Mouse (Mus musculus) thymus, postnatal 10 days (tissue): ENCODE measurements around the gene Hoxc11.

Experiments
- DNase-seq, 2 experiments: peaks; one replicate each; pipeline ENCODE4 v3.0.0; 2021; ENCODE audit warnings: low spot score in 2 of 2

Hoxc11 gene

DNA sequence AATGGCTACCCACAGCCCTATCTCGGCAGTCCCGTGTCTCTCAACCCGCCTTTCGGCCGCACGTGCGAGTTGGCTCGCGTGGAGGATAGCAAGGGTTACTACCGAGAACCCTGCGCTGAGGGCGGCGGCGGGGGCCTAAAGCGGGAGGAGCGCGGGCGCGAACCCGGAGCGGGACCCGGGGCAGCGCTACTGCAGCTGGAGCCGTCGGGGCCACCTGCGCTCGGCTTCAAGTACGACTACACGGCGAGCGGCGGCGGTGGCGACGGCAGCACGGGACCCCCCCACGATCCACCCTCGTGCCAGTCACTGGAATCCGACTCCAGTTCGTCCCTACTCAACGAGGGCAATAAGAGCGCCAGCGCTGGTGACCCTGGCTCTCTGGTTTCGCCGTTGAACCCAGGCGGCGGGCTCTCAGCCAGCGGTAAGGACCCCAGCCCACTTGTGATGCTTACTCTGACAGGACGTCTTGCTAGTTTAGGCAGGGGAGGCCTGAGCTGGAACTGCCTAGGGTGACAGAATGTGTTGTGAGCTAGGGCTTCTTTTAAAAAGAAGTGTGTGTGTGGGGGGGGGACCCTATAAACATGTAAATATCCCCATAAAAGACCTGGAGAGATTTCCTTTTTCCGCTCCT is 17.1 kb upstream of the Hoxc11 start:
- no peak for DNase-seq

DNA sequence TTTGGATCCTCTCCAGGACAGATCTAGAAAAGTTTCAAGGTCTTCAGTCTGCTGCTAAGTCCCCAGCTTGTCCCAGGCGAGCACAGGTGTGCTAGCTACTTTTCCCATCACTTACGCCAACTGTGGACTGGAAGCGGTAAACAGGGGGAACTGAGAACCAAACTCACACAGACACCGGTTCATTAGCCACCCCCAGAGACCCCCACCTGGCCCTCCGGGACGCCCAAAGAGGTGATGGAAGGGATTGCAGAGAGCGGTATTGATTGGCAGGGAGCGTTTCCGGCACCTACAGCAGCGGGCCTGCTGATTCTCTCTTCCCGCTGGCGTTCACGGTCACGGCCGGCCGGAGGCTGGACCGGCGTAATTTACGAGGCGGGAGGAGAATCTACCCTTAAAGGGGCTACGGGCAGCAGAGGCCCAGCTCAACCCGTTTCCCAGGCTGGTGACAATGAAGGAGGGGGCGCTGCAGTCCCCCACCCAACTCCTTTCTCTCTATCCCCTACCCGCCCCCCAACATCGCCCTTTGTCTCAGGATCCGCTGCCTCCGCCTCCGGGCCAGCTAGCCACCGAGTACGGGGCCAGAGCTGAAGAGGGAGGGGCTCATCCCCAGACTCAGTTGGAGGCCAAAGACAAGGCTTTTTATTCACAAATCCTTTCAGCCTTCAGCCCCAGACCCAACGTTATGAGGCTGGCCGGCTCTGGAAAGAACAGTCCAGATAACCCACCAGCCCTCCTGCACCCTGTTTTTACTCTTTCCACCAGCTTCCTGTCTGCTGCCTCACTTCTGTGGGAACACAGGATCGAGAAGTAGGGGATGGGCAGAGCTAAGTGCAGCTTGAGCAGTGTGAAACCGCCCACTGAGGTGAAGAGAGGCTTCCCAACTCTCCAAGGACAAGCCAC is 14.7 kb upstream of the Hoxc11 start:
- no peak for DNase-seq

DNA sequence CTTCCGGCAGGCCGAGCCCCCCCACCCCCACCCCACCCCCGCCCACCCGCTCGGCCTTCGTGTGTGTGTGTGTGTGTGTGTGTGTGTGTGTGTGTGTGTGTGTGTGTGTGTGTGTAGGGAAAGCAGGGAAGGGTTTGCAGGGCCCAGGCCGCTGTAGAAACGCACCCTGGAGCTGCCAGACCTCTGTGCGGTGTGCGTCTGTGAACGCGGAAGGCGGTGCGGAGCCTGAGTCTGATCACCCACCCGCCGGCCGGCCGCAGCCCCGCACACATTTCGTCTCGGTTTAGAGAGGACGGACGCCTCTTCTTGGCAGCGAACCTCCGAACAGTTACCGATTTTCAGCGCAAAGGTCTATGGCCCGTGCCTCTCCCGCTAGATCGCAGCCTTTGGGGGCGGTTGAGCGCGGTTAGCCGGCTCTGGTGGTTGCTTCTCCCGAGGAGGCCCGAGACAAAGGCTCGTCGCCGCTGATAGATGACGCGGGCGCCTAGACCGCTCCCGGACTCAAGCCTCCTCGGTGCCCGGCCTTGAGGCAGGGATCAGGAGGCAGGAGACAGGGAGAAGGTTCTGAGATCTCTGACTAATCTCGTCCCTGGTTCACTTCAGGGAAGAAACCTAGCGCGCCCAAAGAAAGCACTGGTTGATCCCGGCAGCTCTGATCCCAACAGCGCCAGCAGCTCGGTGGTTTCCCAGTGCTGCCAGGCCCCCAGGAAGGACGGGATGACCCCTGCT is 11.3 kb upstream of the Hoxc11 start:
- DNase-seq: no peak

DNA sequence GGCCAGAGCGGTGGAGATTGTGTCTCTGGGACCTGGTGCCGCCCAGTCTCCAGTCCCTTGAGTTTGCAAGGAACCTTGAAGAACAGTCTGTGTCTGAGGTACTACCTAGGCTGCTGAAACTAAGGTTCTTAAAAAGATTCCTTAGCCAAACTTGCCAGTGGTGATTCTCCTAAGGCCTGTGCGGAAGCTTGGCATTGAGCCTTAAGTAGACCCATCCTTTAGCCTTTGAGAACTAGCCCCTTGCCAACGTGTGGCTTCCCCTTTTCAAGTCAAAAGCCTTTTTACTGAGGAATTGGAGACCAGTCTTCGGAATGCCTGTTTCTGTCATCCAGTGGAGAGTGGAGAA is 10.8 kb upstream of the Hoxc11 start:
- no peak for DNase-seq

DNA sequence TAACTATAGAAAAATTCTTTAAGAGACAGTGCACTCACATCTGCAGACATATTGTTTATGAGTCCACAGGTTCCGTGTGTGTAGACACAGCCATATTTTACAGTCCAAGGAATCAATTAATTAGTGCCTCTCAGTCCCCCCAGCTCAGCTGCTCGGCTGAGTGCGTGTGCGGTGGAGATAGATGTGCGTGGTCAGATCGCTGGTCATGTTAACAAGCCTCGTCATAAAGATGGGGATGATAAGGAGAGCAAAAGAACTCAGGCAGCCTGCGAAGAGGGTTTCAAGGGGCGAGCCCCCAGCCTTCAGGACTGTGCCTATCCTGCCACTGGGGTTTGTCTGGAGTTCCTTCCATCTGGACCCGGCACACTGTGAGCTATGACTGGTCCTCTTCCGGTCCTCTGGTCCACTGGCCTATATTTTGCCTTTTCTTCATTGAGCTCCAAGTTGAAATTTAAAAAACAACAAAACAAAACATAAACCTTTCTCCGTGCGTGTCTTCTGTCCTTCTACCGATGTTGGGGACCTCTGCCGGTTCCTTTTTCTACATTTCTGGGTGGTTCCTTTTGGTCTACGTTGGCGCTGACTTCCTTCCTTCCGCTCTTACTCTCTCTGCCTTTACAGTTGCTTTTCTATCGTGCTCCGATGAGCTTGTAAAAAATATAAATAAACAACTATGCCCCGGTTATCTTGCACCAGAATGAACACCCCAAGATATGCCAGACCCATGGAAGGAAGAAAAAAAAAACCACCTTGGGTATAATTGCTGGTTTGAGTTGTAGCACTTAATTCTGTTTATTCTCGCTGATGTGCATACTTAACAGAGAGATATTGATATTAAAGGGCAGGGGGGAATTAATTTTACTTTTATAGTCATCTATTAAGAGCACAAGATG is 8.8 kb upstream of the Hoxc11 start:
- DNase-seq: no peak

DNA sequence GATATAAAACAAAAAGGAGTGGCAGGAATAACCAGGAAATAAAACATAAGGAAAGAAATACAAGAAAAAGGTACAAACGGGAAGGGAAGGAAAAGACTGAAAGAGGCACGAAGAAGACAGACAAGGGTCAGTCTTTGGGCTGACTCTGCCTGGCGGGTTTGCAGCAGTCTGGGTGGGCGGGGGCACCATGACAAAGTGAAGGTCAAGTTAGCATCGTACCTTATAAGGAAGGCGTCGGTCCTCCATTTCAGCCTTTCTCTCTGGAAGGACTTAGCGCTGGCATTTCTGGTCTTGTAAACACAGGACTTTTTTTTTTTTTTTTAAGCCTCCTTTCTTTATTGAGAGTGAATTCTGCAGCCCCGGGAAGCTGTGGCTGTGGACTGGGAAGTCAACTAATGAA is 7.0 kb upstream of the Hoxc11 start:
- DNase-seq: no peak

DNA sequence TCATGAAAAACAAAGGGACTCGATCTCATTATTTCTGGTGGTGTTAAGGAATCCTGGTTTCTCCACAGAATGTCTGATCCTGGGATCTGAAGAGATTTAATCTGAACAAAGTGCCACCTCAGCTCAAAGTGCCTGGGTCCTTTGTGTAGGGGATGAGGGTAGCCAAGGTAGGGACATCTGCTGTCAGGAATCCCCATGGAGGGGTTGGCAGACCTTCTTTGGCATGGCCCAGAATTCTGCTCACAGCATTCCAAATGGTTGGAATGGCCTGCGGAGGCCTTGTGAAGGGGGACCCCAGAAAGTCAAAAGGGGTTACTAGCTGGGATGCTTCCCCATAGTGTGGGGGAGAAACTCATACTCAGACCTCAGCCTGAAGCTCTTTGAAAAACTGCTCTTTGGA is 5.4 kb upstream of the Hoxc11 start:
- no peak for DNase-seq

DNA sequence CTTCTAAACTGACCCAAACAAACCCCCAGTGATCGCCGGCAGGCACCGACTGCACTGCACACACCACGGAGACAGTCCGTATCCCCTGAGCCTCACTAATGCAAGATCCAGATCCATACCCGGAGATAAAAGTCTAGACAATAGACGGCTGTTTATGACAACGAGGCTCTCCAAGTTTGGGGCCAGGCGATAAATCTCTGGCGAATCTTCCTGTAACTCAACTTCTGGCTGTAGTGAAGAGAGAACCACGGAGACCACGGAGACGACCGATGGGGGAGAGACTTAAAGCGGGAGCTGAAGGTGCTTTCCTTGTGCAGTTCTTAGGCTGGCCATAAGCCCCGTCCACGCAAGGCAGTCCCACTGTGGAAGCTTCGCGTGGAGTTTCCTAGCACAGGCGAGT is 4.5 kb upstream of the Hoxc11 start:
- DNase-seq: no peak

DNA sequence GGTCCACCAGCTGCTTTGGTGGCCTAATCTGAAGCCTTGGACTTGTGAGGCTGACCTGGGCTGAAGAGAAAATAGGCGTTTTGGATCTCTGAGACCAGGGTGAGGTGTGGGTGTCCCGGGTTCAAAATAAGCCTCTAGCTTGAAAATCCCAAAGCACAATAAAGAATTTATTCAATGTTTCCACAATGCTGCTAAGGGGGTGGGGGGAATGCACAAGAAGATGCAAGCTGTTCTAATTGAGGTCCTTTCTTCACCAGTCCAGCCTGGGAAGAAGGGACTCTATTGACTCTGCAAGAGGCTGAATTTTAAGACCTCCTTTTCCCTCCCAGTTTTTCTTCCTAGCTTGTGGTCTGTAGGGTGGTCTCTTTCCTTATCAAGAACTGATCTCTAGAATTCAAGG is 3.4 kb upstream of the Hoxc11 start:
- no peak for DNase-seq

DNA sequence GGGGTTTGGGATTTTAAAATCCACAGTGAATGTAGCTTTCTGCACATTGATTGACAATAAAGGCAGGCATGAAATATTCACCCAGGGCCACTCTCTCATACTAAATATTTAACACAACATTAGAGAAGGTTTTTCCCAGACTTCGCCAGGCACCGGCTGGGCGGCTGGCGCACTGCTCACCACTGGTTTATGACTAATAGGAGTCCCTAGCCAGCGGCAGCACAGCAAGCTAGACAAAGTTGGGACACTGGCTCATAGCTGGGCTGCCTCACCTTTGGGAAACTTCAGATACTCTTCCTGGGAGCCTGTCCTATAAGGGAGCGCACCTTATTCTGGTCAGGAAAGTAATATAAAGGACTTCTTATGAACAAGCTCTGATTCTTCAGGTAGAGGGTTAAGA is 666 bp upstream of the Hoxc11 start:
- no peak for DNase-seq

DNA sequence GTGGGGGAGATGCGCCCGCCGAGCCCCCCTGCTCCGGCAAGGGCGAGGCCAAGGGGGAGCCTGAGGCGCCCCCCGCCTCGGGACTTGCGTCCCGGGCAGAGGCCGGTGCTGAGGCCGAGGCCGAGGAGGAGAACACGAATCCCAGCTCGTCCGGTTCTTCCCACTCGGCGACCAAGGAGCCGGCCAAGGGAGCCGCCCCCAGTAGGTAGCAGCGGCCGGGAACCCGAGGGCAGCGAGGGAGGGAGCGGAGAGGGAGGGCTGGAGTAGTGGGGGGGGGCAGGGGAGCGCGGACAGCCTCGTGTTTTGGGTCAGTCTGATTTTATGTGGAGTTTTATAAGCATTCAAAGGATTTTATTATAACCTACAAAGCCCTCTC is 768 bp downstream of the Hoxc11 start:
- no peak for DNase-seq

DNA sequence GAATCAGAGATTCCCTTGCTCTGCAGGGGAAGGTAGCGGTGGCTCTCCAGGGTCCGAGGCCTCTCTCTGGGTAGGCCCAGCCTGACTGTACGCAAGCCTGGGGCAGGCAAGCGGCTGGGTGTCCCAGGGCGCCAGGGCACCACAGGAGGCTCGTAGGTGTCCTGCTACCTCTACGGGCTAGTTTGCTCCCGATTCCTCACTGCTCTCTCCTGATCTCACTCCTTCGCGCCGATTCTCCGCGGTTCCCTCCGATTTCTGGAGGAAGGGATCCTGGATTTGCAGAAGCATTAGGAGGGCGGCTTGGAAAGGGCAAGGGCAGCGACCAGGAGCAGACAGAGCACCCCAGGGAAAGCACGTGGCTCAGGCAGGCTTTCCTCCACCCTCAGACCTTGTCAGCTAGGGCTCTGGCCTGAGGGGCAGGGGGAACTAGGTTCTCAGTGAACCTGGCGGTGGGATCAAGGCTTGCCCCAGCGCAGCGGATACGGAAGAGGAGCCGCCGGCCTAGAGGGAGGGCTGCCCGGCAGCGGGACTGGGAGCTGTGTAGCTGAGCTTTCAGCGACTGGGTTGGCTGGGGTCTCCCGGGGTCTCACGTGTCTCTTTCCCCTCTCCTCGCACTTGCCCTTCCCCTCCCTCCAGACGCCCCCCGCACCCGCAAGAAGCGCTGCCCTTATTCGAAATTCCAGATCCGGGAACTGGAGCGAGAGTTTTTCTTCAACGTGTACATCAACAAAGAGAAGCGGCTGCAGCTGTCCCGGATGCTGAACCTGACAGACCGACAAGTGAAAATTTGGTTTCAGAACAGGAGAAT is 1.8 kb downstream of the Hoxc11 start:
- no peak for DNase-seq

DNA sequence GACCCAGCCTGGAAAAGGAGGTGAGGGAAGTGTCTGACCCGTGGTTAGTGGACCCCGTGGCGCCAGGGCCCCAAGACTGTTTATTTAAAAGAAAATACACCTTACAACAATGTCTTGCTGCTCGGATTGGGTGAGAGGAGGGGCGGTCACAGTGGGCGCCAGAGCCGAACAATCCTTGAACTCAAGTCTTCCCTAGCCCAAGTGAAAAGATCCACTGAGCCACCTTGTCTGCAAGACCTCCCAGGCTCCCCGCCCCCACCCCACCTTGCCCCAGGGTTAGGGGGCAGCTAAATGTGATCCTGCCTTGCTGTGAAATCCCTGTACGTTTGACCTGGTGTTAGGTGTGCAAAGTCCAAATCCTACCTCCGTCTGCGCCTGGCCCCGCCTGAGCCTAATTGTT is 2.7 kb downstream of the Hoxc11 start:
- DNase-seq: no peak

DNA sequence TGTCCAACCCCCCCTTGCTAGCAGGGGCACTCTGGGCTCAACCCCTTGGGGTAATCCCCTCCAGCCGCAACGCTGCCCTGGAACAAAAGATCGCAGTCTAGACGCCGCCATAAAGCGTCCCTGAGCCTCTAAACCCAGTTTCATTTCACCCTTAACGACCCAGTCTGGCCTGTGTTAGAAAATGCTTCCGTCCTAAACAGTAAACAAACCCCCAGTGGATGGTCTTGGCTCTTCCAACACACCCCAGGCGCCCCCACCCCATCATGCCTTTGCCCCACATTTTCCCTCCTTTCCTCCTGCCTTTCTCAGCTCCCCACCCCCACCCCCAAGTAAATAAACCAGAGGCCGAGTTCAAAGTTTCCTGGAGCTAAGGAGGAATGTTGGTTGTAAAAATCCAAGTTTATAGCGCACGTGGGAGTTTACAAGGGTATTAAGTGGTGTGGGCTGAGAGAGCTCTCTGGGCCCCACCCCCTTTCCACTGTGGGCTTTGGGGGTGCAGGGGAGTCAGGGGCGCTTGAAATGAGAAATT is 5.5 kb downstream of the Hoxc11 start:
- no peak for DNase-seq

DNA sequence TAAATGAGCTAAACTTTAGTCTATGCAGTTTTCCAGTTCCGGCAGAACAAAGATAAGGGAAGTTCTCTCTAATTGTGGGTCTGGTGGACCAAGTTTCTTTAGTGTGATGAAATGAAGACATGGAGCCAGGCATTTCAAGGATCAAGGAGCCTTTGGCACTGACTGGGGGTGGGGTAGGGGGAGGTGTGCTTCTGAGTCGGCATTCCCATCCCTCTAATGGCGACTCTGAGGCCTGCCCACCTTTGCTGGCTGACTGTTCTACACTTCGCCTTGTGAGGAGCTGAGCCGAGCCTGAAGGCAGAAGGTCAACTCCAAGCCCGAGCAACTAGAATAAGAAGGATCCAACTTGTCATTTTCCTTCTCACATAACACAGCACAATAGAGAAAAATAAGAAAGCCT is 7.5 kb downstream of the Hoxc11 start:
- no peak for DNase-seq

DNA sequence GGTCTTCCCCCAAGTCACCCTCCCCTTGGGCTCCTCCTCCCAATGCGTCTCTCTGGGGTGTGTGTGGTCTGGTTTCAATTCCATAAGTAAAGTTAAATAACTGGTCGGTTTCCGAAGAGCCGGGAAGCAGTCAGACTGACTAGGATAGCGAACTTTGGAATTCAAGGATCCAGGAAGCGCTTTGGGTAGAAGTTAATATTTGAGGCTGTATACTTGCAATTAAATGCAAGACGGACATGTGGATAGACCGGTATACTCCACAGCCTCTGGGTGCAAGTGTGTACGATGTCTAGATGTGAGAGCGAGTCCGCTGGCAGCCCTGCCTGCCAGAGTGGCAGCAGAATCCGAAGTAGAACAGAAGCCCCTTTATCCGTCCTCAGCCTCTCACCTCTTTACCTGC is 8.3 kb downstream of the Hoxc11 start:
- DNase-seq: no peak

DNA sequence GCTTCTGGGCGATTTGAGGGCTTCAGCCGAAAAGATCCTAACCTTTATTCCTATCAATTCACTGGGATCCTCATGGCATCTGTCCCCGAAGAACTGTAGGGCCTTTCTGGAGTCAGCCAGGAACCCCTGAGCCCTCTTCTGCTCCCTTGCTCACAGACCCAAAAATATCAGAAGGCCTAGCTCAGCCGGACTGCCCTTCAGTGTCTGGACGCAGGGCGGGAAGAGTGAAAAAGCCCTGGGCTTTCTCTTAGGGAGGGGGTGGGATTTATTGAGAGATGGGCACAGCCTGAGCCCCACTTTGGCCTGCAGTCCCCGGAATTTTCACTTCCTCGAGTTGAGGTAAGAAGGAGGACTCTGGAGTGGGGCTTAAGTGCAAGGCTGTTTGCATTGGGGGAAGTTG is 9.0 kb downstream of the Hoxc11 start:
- DNase-seq: no peak

DNA sequence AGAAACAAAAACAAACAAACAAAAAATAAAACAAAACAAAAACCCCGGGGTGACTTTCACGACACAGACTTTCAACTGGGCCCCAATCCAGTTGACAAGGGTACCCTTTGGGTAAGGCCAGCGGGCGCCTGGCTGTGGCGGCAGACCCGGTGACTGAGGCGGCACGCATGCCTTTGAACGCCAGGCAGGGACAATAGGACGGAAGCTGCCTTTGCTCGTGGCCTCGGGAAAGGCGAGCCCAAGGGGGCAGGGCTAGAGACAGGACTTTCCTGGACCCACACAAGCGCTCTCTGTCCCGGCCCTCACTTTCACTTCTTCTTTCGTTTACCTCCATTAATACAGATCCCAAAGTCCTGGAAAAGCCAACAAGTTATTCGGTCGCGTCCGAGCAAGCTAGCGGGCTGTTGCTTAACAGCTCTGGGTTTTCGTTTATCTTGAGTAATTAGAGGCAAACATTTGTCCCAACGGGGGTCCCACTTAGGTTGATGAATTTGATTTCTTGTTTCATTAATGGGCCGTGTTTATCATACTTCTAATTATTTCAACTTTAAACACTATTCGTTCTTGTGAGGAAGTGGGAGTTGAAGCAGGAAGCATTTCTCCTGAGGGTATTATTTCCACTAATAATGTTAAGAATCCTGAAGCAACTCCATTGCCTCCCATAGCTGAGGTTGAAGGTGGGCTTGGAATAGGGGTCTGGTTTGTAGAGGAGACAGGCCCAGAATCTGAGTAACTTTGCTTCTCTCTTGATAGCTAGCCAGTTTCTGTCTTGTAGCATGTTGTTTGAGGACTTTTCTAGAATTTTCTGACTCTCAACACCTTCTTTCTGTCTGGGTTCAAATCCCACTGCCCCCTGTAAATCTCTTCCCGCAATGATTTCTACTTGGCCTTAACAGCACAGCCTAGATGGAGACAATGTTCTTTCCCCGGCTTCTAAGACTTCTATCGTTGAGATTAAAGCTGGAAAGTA is 9.7 kb downstream of the Hoxc11 start:
- no peak for DNase-seq

DNA sequence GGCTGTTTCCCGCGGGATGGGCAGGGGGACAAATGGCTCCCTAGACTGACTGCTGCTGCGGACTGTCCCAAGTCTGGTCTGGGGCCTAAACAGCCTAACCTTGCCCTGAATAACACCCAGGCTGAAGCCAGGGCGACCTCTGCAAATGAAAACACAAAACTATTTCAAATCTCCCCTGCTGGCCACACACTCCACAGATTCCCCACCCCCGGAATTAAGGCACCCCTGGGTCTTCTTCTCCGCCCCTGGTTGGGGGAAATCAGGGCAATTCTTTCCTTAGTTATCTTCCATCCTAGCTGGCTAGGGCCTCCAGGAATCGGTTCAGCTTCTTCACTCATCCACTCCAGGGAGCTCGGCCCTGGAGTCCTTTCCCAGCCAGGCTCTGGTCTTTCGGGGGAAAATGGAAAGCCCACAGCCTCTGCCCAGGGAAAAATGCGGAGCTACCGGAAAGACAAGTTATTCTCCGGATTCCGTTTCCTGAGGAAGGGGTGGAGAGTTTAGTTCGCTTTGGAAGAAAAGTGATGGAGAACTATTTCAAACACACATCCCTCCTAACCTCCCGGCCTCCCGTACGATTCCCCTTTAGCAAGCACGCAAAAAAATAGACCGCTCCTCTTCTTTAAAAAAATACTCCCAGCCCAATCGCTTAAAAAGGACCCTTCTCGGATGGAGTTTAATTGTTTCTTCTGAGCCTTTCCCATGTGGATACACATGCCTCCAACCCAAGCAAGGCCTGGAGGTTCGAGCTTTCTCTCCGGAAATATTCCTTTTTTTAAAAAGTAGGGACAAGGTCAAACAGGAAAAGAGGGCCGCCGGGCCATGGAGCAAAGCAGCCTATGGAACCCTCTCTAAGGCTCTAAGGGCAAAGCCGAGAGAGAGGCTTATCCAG is 11.0 kb downstream of the Hoxc11 start:
- no peak for DNase-seq
